Mouse (Mus musculus): Measurements from ENCODE around the gene Dnajc22. TPM values are rescaled to one million over a fixed set of nuclear protein-coding genes. Genes with fewer than 3 reads are reported as not detected.

The Dnajc22 gene
- polyA plus RNA-seq (2014; fragmentation: Illumina TruSeq; extraction: RNeasy Lipid Tissue Mini Kit (QIAGEN cat#74804); ENCODE audit: low read depth, low replicate concordance): not detected

DNA sequence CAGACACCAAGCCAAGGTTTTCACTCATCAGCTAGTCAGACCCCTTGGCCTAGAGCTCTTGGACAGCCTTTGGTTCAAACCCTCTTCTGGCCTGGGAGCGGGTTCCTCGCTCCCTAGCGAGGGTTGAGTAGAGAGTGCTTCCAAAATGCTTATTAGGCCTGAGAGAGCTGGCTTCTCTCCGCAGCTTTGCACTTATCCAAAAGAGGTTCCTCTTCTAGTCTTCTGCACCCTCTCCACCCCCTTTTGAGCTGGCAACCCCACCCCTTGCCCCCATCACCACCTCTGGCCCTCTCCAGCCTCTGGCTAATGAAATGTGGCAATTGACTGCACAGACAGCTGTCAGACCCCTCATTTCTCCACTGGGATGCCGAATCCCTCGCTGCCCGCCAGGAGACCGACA lies at the start of gene Dnajc22:
TSS of gene Dnajc22 (plus strand) at position 301 of the 400 bp plus-strand sequence.

GRCm38 (mm10) chr15:99055040-99055439 lies 37.9 kb upstream of the Dnajc22 start, which contains the start of gene Prph:
TSS of gene Prph (plus strand) at chr15:99055174.

GRCm38 (mm10) chr15:99074019-99074599 lies 18.9 kb upstream of the Dnajc22 start, which contains the start of gene Troap:
TSS of gene Troap (plus strand) at chr15:99074575.

DNA sequence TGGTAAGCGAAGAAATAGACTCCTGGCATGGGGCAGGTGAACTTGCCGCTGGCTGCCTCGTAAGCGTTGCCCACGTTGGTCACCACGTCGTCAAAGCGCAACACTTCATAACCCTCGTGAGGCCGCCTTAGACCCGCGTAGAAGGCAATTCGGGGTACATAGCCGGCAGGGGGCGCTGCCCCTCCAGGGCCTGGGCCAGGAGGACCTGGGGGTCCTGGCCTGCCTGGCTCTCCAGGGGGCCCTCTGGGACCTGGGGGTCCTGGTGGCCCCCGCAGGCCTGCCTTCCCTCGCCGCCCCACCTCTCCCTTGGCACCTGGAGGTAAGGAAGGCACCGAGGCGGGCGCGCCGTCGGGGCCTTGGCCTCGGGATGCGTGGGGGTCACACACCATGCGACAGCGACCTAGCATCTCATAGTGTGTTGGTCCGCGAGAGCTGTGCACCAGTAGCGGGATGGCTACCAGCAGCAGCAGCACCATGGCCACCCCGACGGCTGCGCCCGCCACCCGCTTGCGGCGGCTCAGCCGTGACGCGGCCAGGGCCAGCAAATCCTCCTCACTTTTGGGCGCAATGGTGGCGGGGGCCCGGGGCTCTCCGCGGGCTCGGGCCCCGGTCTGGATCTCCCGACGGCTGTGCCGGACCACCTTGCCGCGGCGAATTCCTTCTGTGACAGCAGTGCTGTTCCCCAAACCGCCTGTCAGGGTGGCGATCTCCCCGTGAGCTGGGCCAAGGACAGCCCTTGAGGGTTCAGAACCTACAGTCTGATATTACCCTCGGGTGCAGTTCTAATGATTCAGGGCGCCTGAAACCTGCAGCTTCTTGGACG lies 5.5 kb upstream of the Dnajc22 start, which contains the start of gene C1ql4:
TSS of gene C1ql4 (minus strand) at position 565 of the 823 bp plus-strand sequence.

GRCm38 (mm10) chr15:99125711-99126080 lies 32.7 kb downstream of the Dnajc22 start, which contains the start of gene Spats2:
TSS of gene Spats2 (plus strand) at chr15:99125916.

Other genes starting within 250 kb of the Dnajc22 start
- gene Kmt2d, start 222.0 kb upstream of the Dnajc22 start, polyA plus RNA-seq (2014; fragmentation: Illumina TruSeq; extraction: RNeasy Lipid Tissue Mini Kit (QIAGEN cat#74804); ENCODE audit: low read depth, low replicate concordance): 2.5 TPM
- gene Rhebl1, start 198.6 kb upstream of the Dnajc22 start, polyA plus RNA-seq (2014; fragmentation: Illumina TruSeq; extraction: RNeasy Lipid Tissue Mini Kit (QIAGEN cat#74804); ENCODE audit: low read depth, low replicate concordance): 1.7 TPM
- gene Dhh, start 194.6 kb upstream of the Dnajc22 start, polyA plus RNA-seq (2014; fragmentation: Illumina TruSeq; extraction: RNeasy Lipid Tissue Mini Kit (QIAGEN cat#74804); ENCODE audit: low read depth, low replicate concordance): 4.0 TPM
- 27.2 TPM for gene Lmbr1l, start 174.9 kb upstream of the Dnajc22 start, polyA plus RNA-seq (2014; fragmentation: Illumina TruSeq; extraction: RNeasy Lipid Tissue Mini Kit (QIAGEN cat#74804); ENCODE audit: low read depth, low replicate concordance)
- 17.9 TPM for gene Tuba1b, start 158.6 kb upstream of the Dnajc22 start, polyA plus RNA-seq (2014; fragmentation: Illumina TruSeq; extraction: RNeasy Lipid Tissue Mini Kit (QIAGEN cat#74804); ENCODE audit: low read depth, low replicate concordance)
- gene Gm49450, start 139.6 kb upstream of the Dnajc22 start, polyA plus RNA-seq (2014; fragmentation: Illumina TruSeq; extraction: RNeasy Lipid Tissue Mini Kit (QIAGEN cat#74804); ENCODE audit: low read depth, low replicate concordance): not detected
- gene Tuba1a, start 139.5 kb upstream of the Dnajc22 start, polyA plus RNA-seq (2014; fragmentation: Illumina TruSeq; extraction: RNeasy Lipid Tissue Mini Kit (QIAGEN cat#74804); ENCODE audit: low read depth, low replicate concordance): 38.3 TPM
- gene Tuba1c, start 63.3 kb upstream of the Dnajc22 start, polyA plus RNA-seq (2014; fragmentation: Illumina TruSeq; extraction: RNeasy Lipid Tissue Mini Kit (QIAGEN cat#74804); ENCODE audit: low read depth, low replicate concordance): 7.9 TPM
- gene Prph, start 38.0 kb upstream of the Dnajc22 start, polyA plus RNA-seq (2014; fragmentation: Illumina TruSeq; extraction: RNeasy Lipid Tissue Mini Kit (QIAGEN cat#74804); ENCODE audit: low read depth, low replicate concordance): not detected
- 2.4 TPM for gene Troap, start 18.6 kb upstream of the Dnajc22 start, polyA plus RNA-seq (2014; fragmentation: Illumina TruSeq; extraction: RNeasy Lipid Tissue Mini Kit (QIAGEN cat#74804); ENCODE audit: low read depth, low replicate concordance)
- gene C1ql4, start 5.4 kb upstream of the Dnajc22 start, polyA plus RNA-seq (2014; fragmentation: Illumina TruSeq; extraction: RNeasy Lipid Tissue Mini Kit (QIAGEN cat#74804); ENCODE audit: low read depth, low replicate concordance): not detected
- 96.0 TPM for gene Spats2, start 32.7 kb downstream of the Dnajc22 start, polyA plus RNA-seq (2014; fragmentation: Illumina TruSeq; extraction: RNeasy Lipid Tissue Mini Kit (QIAGEN cat#74804); ENCODE audit: low read depth, low replicate concordance)
- gene Kcnh3, start 131.7 kb downstream of the Dnajc22 start, polyA plus RNA-seq (2014; fragmentation: Illumina TruSeq; extraction: RNeasy Lipid Tissue Mini Kit (QIAGEN cat#74804); ENCODE audit: low read depth, low replicate concordance): 0.07 TPM
- gene Mcrs1, start 158.8 kb downstream of the Dnajc22 start, polyA plus RNA-seq (2014; fragmentation: Illumina TruSeq; extraction: RNeasy Lipid Tissue Mini Kit (QIAGEN cat#74804); ENCODE audit: low read depth, low replicate concordance): 3.5 TPM
- 17.5 TPM for gene Prpf40b, start 201.9 kb downstream of the Dnajc22 start, polyA plus RNA-seq (2014; fragmentation: Illumina TruSeq; extraction: RNeasy Lipid Tissue Mini Kit (QIAGEN cat#74804); ENCODE audit: low read depth, low replicate concordance)
- gene Fam186b, start 202.7 kb downstream of the Dnajc22 start, polyA plus RNA-seq (2014; fragmentation: Illumina TruSeq; extraction: RNeasy Lipid Tissue Mini Kit (QIAGEN cat#74804); ENCODE audit: low read depth, low replicate concordance): 24.8 TPM

All from testis, adult 10 weeks (tissue).